30 mouse cellular contexts compared by ENCODE assay signal in the genomic region with DNA sequence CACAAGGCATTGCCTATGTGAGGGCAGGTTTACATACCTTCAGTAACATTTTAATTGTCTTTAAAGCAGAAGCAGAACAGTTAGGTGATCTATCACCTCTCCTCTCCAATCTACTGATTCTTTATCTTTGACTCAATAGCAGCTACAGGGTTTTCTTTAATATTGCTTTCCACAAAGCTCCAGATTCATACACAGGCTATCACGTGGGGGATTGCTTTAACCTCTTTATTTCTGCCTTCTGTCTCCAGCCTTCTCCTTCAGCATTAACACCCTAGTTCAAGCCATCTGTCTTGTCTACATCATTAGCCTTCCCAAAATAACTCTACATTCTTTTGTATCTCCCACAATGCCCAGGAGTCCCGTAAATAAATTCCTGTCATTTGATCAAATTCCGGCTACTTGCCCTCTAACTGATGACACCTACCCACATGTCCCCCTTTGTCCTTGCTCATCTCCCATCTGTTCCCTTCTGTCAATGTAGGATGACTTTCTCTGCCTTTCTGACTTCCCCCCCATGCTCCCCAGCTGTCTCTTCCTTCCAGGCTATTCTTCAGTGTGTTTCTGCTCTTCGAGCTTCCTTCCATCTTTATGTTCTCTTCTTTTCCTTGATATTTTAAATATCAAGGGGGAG.
DNase-seq lines count a peak whose midpoint lies in the region; ATAC-seq and TF ChIP-seq lines count a peak whose summit lies in the region.
"Had no signal": no experiment of that assay in that cellular context is flagged by ENCODE, and none has a peak within 500 bp of the region (broad histone marks: within the 10 kb centered on the region; RNA-seq: fewer than 3 reads in every experiment).

No protein-coding gene starts in this region.

- H3K27ac ChIP-seq in hindbrain, postnatal 0 days: peak overlapping the region; percentile 26; the same call in 1 of the 2 replicates
- H3K27ac ChIP-seq in hindbrain, embryonic 16.5 days (ENCODE audit: low read depth, low read length): no peak overlapping the region
- H3K27ac ChIP-seq: embryonic facial prominence, embryonic 13.5 days; forebrain, embryonic 12.5 days; kidney, postnatal 0 days; limb, embryonic 15.5 days; liver, embryonic 13.5 days; midbrain, embryonic 15.5 days; neural tube, embryonic 12.5 days; stomach, embryonic 15.5 days had no signal

- H3K9ac ChIP-seq in hindbrain, postnatal 0 days (replicated peaks; ENCODE audit: low read length): no peak overlapping the region
- H3K9ac ChIP-seq in hindbrain, embryonic 16.5 days (ENCODE audit: low read depth, low read length): no peak overlapping the region
- H3K9ac ChIP-seq: embryonic facial prominence, embryonic 13.5 days; forebrain, embryonic 12.5 days; limb, embryonic 15.5 days; liver, embryonic 13.5 days; midbrain, embryonic 15.5 days; neural tube, embryonic 12.5 days; stomach, embryonic 15.5 days had no signal

- DNase-seq in cerebellum, postnatal 14 days: peak; percentile 15 to 19
- DNase-seq in hindbrain, postnatal 0 days (ENCODE audit: low spot score): peak; percentile 60
- peak; percentile 67 for DNase-seq in mesoderm, embryonic 11.5 days (ENCODE audit: low read depth, low spot score)
- peak; percentile 61 for DNase-seq in retina, postnatal 1 day
- no peak for DNase-seq in ovary, postnatal 10 days (ENCODE audit: low spot score)
- DNase-seq: adrenal gland, adult 8-10 months; B cell, adult 2 months; embryo, embryonic 11 days; gastrocnemius, postnatal 10 days; heart, postnatal 14 days; kidney, adult 8-10 months; kidney, postnatal 4 days; liver, embryonic 13.5 days; lung, adult 18-20 months; lung, postnatal 4 days; right cerebral cortex, postnatal 25 days; thymus, postnatal 25 days had no signal

- ATAC-seq in cerebellum, adult (ENCODE audit: insufficient number of reproducible peaks, low FRiP score, low TSS enrichment): no peak
- ATAC-seq in hindbrain, postnatal 0 days: peak; percentile 53; the same call in 1 of the 2 replicates
- ATAC-seq in hindbrain, embryonic 16.5 days: no peak
- ATAC-seq: intestine, embryonic 16.5 days; lung, postnatal 0 days; midbrain, embryonic 15.5 days had no signal

- no peaks in the 10 kb centered on the region for H3K9me3 ChIP-seq in hindbrain, postnatal 0 days (ENCODE audit: low read length)
- H3K9me3 ChIP-seq in hindbrain, embryonic 16.5 days (ENCODE audit: control insufficient read depth, low read length): 0 out of 2 replicates have a peak, but pooled peaks cover 3% of the 10 kb centered on the region
- H3K9me3 ChIP-seq: embryonic facial prominence, embryonic 13.5 days; limb, embryonic 15.5 days; liver, embryonic 13.5 days; midbrain, embryonic 15.5 days; neural tube, embryonic 12.5 days; stomach, embryonic 15.5 days had no signal

- no peak for TF ChIP-seq CTCF in hindbrain, postnatal 0 days (IDR thresholded peaks at IDR 0.05; ENCODE audit: low read depth)

- WGBS in hindbrain, postnatal 0 days: 62% methylated on average over 4 of the region's 4 CpGs
- 52% methylated on average over 4 of the region's 4 CpGs for WGBS in hindbrain, embryonic 16.5 days

- H3K36me3 ChIP-seq in hindbrain, postnatal 0 days (ENCODE audit: insufficient read depth, low read length): no peaks in the 10 kb centered on the region
- no peaks in the 10 kb centered on the region for H3K36me3 ChIP-seq in hindbrain, embryonic 16.5 days (ENCODE audit: control insufficient read depth, insufficient read depth, low read length)
- H3K36me3 ChIP-seq: embryonic facial prominence, embryonic 13.5 days; forebrain, embryonic 12.5 days; limb, embryonic 15.5 days; liver, embryonic 13.5 days; midbrain, embryonic 15.5 days; neural tube, embryonic 12.5 days; stomach, embryonic 15.5 days had no signal

- H3K4me2 ChIP-seq in hindbrain, postnatal 0 days (ENCODE audit: low read depth, low read length): no peak overlapping the region
- no peak overlapping the region for H3K4me2 ChIP-seq in hindbrain, embryonic 16.5 days (ENCODE audit: low read length)
- H3K4me2 ChIP-seq: embryonic facial prominence, embryonic 13.5 days; forebrain, embryonic 12.5 days; limb, embryonic 15.5 days; liver, embryonic 13.5 days; midbrain, embryonic 15.5 days; neural tube, embryonic 12.5 days; stomach, embryonic 15.5 days had no signal

- H3K4me1 ChIP-seq in hindbrain, postnatal 0 days (ENCODE audit: insufficient read depth, low read length): no peaks in the 10 kb centered on the region
- no peaks in the 10 kb centered on the region for H3K4me1 ChIP-seq in hindbrain, embryonic 16.5 days (ENCODE audit: control insufficient read depth, insufficient read depth, low read depth, low read length)
- H3K4me1 ChIP-seq: embryonic facial prominence, embryonic 13.5 days; forebrain, embryonic 12.5 days; limb, embryonic 15.5 days; liver, embryonic 13.5 days; midbrain, embryonic 15.5 days; neural tube, embryonic 12.5 days; stomach, embryonic 15.5 days had no signal

- H3K27me3 ChIP-seq in hindbrain, postnatal 0 days (ENCODE audit: insufficient read depth, low read length): no peaks in the 10 kb centered on the region
- H3K27me3 ChIP-seq in hindbrain, embryonic 16.5 days (replicated peaks; ENCODE audit: control insufficient read depth, insufficient read depth, low read length): no peaks in the 10 kb centered on the region
- H3K27me3 ChIP-seq: CH12.LX; embryonic facial prominence, embryonic 13.5 days; forebrain, embryonic 12.5 days; limb, embryonic 15.5 days; liver, embryonic 13.5 days; midbrain, embryonic 15.5 days; neural tube, embryonic 12.5 days; stomach, embryonic 15.5 days had no signal

- H3K4me3 ChIP-seq in hindbrain, postnatal 0 days (ENCODE audit: low read length): no peak overlapping the region
- H3K4me3 ChIP-seq in hindbrain, embryonic 16.5 days (ENCODE audit: low read length): no peak overlapping the region
- H3K4me3 ChIP-seq: embryonic facial prominence, embryonic 13.5 days; erythroblast, embryonic 14.5 days; forebrain, embryonic 12.5 days; limb, embryonic 15.5 days; liver, embryonic 13.5 days; midbrain, embryonic 15.5 days; neural tube, embryonic 12.5 days; stomach, embryonic 15.5 days had no signal
